Mouse (Mus musculus): ENCODE results near the gene Cpne8. TPM values are rescaled to one million over a fixed set of nuclear protein-coding genes. Genes with fewer than 3 reads are reported as not detected.
A peak's percentile ranks its signal among the peaks of the same experiment; 100 is the strongest.
"Not testable (repeated sequence)": the region's sequence is repeated elsewhere in the genome, so short reads cannot be mapped to it uniquely, and the experiment has no call there.

The Cpne8 gene
- polyA plus RNA-seq, 1 experiment from 2014 or later = 28.1 TPM

DNA sequence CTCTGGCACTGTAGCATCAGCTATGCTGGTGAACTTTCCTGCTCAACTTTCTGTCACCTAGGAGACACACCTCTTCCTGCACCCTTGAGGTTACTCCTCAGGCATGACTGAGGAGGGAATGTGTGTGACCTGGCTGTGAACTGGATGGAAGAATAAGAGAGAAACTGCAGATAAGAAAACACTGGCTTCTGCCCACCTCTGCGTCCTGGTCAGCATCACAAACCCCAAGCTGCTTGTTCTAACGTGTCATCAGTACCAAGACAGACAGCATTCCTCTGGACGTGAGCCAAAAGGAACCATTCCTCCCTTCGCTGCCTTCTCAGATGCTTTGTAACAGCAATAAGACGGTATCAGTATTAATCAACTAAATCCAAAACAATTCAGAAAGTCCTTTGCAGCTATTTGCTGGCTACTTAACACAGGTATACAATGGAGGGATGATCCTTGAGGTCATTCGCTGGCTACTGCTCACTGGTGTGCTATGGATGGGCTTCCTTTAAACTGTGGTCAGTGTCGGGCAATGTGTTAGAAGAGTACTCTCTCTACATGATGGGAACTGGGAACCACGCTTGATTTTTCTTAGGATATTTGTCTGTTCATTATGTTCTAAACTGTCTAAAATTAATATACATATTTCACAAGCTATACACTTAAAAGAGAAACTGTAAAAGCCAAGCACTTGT is 63.0 kb downstream of the Cpne8 start:
- ChIA-PET CTCF (interaction anchor here (1.2 to 2.2 kb wide), 2 partner anchors 10 to 12 kb away, joined by 3 to 8 read pairs; no protein-coding TSS in a partner anchor), POLR2A (interaction anchor here (0.6 kb wide), 1 partner anchor 187 kb away, joined by 3 read pairs; no protein-coding TSS in a partner anchor)
- H3K27me3 ChIP-seq = no peaks in the 10 kb centered on the region
- TF ChIP-seq CTCF (IDR thresholded peaks at IDR 0.05) = no peak
- in situ Hi-C loops (cut with MboI; ENCODE audit: low pct_unique_long_range_greater_than_20kb) = no loop called here
- ATAC-seq = peak; percentile 67
- no peak for DNase-seq (ENCODE audit: low read depth, low spot score)

GRCm38 (mm10) chr15:90610767-90611166 is 68.5 kb downstream of the Cpne8 start:
- in situ Hi-C loops (cut with MboI; ENCODE audit: low pct_unique_long_range_greater_than_20kb) = not testable (repeated sequence)

DNA sequence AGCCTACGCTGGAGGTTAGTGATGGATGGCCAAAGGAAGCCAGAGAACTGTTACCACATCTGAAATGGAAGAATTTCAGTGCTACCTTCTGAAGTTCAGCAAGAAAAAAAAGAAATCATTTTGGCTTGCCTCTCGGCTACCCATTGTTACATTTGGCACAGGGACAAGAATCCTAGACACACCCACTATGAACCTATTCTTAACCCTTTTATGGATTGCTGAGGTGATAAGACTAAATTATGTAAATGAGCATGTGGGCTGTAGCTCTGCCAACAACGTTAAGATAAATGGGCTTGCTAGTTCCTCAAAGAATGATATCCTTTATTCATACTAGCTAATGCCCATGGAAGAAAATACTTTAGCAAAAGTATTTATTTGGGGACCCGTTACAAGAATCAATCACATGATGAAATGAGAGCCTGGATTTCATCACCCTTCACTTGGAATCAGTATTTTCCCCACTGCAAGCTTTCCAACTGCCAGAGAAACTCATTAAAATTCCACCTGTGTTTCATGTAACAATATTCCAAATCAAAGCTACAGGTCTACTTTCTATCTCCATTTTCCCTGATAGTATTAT is 69.3 kb downstream of the Cpne8 start:
- no peak for TF ChIP-seq CTCF (IDR thresholded peaks at IDR 0.05)
- ATAC-seq (no peak), DNase-seq (ENCODE audit: low read depth, low spot score) (no peak)
- in situ Hi-C loops (cut with MboI; ENCODE audit: low pct_unique_long_range_greater_than_20kb) = no loop called here
- H3K27me3 ChIP-seq = no peaks in the 10 kb centered on the region
- POLR2A ChIA-PET = no interaction called here
- CTCF ChIA-PET = no interaction called here

More at GRCm38 (mm10) chr15:90610767-90611166, 68.5 kb downstream of the Cpne8 start:
- CTCF ChIA-PET; ATAC-seq; H3K27me3 ChIP-seq; DNase-seq (ENCODE audit: low read depth, low spot score): not testable (repeated sequence)
- POLR2A ChIA-PET = interaction anchor here (0.7 kb wide), 2 partner anchors 234 to 1106 kb away, joined by 3 to 4 read pairs; no protein-coding TSS in a partner anchor

GRCm38 (mm10) chr15:90608368-90608767 is 70.9 kb downstream of the Cpne8 start:
- ChIA-PET POLR2A (interaction anchor here (0.6 kb wide), 1 partner anchor 766 kb away, joined by 3 read pairs; no protein-coding TSS in a partner anchor), CTCF (no interaction called here)
- ATAC-seq (no peak), DNase-seq (ENCODE audit: low read depth, low spot score) (no peak)
- in situ Hi-C loops (cut with MboI; ENCODE audit: low pct_unique_long_range_greater_than_20kb) = no loop called here
- no peak for TF ChIP-seq CTCF (IDR thresholded peaks at IDR 0.05)
- no peaks in the 10 kb centered on the region for H3K27me3 ChIP-seq

DNA sequence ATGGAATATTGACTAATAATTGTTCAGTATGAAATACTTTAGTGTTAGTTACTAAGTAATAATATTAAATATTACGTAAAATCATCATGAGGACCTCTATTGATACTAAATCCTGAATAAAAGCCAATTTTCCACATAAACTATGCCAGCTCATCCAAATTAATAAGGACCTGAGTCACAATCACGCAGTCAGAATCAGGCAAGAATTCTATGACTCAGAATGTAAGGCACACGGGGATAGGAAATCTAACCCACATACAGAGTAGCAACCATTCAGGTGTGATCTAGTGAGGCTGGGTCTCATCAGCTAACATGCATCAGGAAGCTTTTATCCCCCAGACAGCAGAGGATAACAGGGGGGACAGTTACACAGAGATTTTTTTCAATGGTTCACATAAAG is 72.1 kb downstream of the Cpne8 start:
- no peak for TF ChIP-seq CTCF (IDR thresholded peaks at IDR 0.05)
- in situ Hi-C loops (cut with MboI; ENCODE audit: low pct_unique_long_range_greater_than_20kb) = no loop called here
- ATAC-seq (peak; percentile 76), DNase-seq (ENCODE audit: low read depth, low spot score) (peak; percentile 24)
- ChIA-PET CTCF (interaction anchor here (1.1 kb wide), 1 partner anchor 10 kb away, joined by 3 read pairs; no protein-coding TSS in a partner anchor), POLR2A (interaction anchor here (1.1 kb wide), 1 partner anchor 453 kb away, joined by 4 read pairs; no protein-coding TSS in a partner anchor)
- H3K27me3 ChIP-seq = no peaks in the 10 kb centered on the region

DNA sequence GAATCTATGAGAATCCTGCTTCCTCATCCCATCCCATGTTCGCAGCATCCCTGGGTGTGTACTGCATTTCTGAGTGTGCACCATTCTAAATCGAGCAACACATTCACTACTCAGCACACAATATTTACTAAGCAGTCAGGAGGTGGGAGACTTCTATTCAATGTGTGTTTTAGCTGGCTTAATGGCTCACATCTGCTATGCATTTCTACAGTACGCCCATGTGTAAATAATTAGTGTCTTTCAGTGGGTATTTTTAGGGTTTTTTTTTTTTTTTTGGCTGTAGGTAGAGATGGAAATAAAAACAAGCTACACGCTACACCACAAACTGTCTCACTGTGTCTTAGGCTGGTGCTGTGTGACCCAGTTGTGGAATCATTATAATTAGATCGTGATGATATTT is 75.6 kb downstream of the Cpne8 start:
- no peak for DNase-seq (ENCODE audit: low read depth, low spot score)
- no peak for TF ChIP-seq CTCF (IDR thresholded peaks at IDR 0.05)
- CTCF ChIA-PET = interaction anchor here (1.0 to 2.5 kb wide), 3 partner anchors 14 to 76 kb away, joined by 3 to 8 read pairs (median 4); no protein-coding TSS in a partner anchor
- no peak for ATAC-seq
- in situ Hi-C loops (cut with MboI; ENCODE audit: low pct_unique_long_range_greater_than_20kb) = no loop called here
- H3K27me3 ChIP-seq = no peaks in the 10 kb centered on the region
- POLR2A ChIA-PET = no interaction called here

- ChIA-PET CTCF (interaction anchor here (1.1 to 1.7 kb wide), 2 partner anchors 9 to 28 kb away, joined by 3 read pairs; no protein-coding TSS in a partner anchor), POLR2A (no interaction called here)
- DNase-seq (ENCODE audit: low read depth, low spot score) (no peak), ATAC-seq (no peak)
- in situ Hi-C loops (cut with MboI; ENCODE audit: low pct_unique_long_range_greater_than_20kb) = no loop called here
- H3K27me3 ChIP-seq = no peaks in the 10 kb centered on the region
- TF ChIP-seq CTCF (IDR thresholded peaks at IDR 0.05) = no peak
Measured at GRCm38 (mm10) chr15:90597715-90598497, 81.3 kb downstream of the Cpne8 start.

DNA sequence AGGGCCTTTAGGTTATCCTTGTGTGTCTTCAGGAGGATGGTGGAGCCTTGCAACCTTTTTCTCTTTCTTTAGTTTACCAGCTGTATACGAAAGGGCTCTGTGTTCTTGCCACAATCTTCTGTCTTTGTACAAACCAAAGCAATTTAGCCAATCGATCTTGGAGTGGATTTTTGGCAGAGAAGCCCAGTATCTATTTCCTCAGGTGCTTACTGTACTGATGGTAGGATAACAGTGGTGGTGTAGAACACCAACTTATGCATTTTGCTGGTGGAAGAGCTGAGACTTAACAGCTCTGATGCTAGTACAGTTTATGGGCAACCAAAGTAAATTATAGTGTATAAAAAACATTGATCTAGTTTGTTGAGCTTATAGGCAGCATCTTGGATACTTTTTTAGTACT is 83.6 kb downstream of the Cpne8 start:
- H3K27me3 ChIP-seq = no peaks in the 10 kb centered on the region
- ChIA-PET POLR2A (interaction anchor here (0.7 kb wide), 1 partner anchor 35 kb away, joined by 3 read pairs; no protein-coding TSS in a partner anchor), CTCF (interaction anchor here (1.8 kb wide), 1 partner anchor 9 kb away, joined by 4 read pairs; no protein-coding TSS in a partner anchor)
- no peak for DNase-seq (ENCODE audit: low read depth, low spot score)
- in situ Hi-C loops (cut with MboI; ENCODE audit: low pct_unique_long_range_greater_than_20kb) = no loop called here
- TF ChIP-seq CTCF (IDR thresholded peaks at IDR 0.05) = no peak
- no peak for ATAC-seq

GRCm38 (mm10) chr15:90589587-90589986 is 89.6 kb downstream of the Cpne8 start:
- in situ Hi-C loops (cut with MboI; ENCODE audit: low pct_unique_long_range_greater_than_20kb) = no loop called here
- no peak for TF ChIP-seq CTCF (IDR thresholded peaks at IDR 0.05)
- CTCF ChIA-PET = no interaction called here
- ATAC-seq = no peak
- DNase-seq (ENCODE audit: low read depth, low spot score) = no peak
- no peaks in the 10 kb centered on the region for H3K27me3 ChIP-seq
- POLR2A ChIA-PET = no interaction called here

- in situ Hi-C loops (cut with MboI; ENCODE audit: low pct_unique_long_range_greater_than_20kb) = no loop called here
Measured at GRCm38 (mm10) chr15:90577402-90577801, 101.8 kb downstream of the Cpne8 start.

More at GRCm38 (mm10) chr15:90577402-90577801, 101.8 kb downstream of the Cpne8 start:
- ATAC-seq (no peak), DNase-seq (ENCODE audit: low read depth, low spot score) (no peak)
- ChIA-PET POLR2A (no interaction called here), CTCF (no interaction called here)
- no peaks in the 10 kb centered on the region for H3K27me3 ChIP-seq
- TF ChIP-seq CTCF (IDR thresholded peaks at IDR 0.05) = no peak
